Mouse (Mus musculus) midbrain, embryonic 11.5 days (tissue): ENCODE data around the gene Kifc5b. TPM values are rescaled to one million over a fixed set of nuclear protein-coding genes. Genes with fewer than 3 reads are reported as not detected.
A peak's percentile ranks its signal among the peaks of the same experiment; 100 is the strongest.

Experiments
- ATAC-seq: fragments of 200-750 bp; cut with Nextera tagmentation; 2 replicates; pipeline ENCODE4 v1.8.0; 2017; ENCODE audit warnings: moderate TSS enrichment, moderate library complexity; ENCODE audit not compliant: low FRiP score
- DNase-seq: peaks from one replicate; pipeline ENCODE4 v3.0.0; 2015; ENCODE audit warnings: low spot score; ENCODE audit errors: missing footprints
- H3K27ac ChIP-seq: fragments of 300-500 bp; sonication (generic); 2 replicates; pipeline ENCODE4 v1.5.1; 2014; ENCODE audit warnings: low read depth, low read length
- H3K27me3 ChIP-seq: fragments of 300-500 bp; sonication (generic); 2 replicates; pipeline ENCODE4 v1.6.1; 2014; ENCODE audit warnings: mild to moderate bottlenecking, low read length, moderate library complexity, mixed read lengths; ENCODE audit not compliant: control insufficient read depth, insufficient read depth
- H3K36me3 ChIP-seq: fragments of 300-500 bp; sonication (generic); 2 replicates; pipeline ENCODE4 v1.6.1; 2014; ENCODE audit warnings: mild to moderate bottlenecking, low read length, moderate library complexity, mixed read lengths; ENCODE audit not compliant: control insufficient read depth, insufficient read depth
- H3K4me1 ChIP-seq: fragments of 300-500 bp; sonication (generic); 2 replicates; pipeline ENCODE4 v1.6.1; 2014; ENCODE audit warnings: low read length; ENCODE audit not compliant: control insufficient read depth, insufficient read depth
- H3K4me2 ChIP-seq: fragments of 300-500 bp; sonication (generic); 2 replicates; pipeline ENCODE4 v1.6.1; 2014; ENCODE audit warnings: mild to moderate bottlenecking, moderate library complexity
- H3K4me3 ChIP-seq: fragments of 300-500 bp; sonication (generic); 2 replicates; pipeline ENCODE4 v1.5.1; 2014; ENCODE audit warnings: low read depth, low read length
- H3K9ac ChIP-seq: fragments of 300-500 bp; sonication (generic); 2 replicates; pipeline ENCODE4 v1.6.1; 2014; ENCODE audit warnings: low read length
- H3K9me3 ChIP-seq: fragments of 300-500 bp; sonication (generic); 2 replicates; pipeline ENCODE4 v1.6.1; 2016; ENCODE audit warnings: low read length; ENCODE audit not compliant: control insufficient read depth
- WGBS: fragments of 180-500 bp; shearing (Covaris S2); extraction: QIAGEN DNeasy Blood & Tissue Kit; methylation state at CpG from one replicate; pipeline ENCODE4 v1.1.7; 2014; 5-methylcytosine and 5-hydroxymethylcytosine counted together
- polyA plus RNA-seq: library from polyadenylated mRNA; unstranded; fragments of >200 nt; fragmentation: Nextera tagmentation; extraction: Ambion mirVana; gene quantifications from 2 replicates; pipeline ENCODE4 v1.2.1, GENCODE M21; 2014

Gene Kifc5b
- polyA plus RNA-seq: 3.8 and 6.4 TPM in 2 replicates

DNA sequence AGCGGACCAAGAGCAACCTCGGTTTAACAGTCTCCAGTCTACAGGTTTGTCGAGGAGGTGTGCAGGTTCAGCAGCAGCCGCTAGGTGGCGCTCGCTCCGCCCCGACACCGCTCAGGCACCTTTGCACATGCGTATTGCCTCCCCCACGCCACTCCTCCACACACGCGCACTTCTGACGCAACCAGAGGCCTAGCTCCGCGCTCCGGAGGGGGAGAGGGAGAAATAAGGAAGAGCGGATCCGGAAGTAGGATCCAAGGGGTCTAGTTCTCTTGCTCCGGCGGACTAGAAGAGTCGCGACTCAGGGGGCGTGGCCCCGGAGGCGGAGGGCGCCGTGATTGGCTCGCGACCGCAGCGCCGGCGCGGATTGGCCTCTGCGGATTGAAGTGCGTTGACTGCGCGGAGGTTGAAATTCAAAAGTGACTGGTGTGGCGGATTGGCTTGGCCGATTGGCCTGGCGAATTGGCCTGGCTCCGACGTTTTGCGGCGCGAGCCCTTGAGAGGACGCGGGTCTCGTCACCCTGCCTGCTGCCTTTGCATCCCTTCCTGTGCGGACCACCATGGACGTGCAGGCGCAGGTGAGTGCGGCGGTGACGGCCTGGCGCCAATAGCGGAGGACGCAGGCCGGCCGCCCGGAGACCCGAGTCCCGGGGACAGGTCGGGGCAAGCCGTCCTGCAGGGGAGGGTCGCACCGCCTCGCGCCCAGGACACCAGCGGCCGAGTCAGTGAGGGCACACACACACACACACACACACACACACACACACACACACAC, at the start of gene Kifc5b:
TSS of gene Kifc5b (plus strand) at position 381 of the 772 bp plus-strand sequence.
- under 1% methylated on average over 67 of the region's 72 CpGs for WGBS
- DNase-seq (peak; percentile 100), ATAC-seq (peak; percentile 99)
- Histone ChIP-seq H3K9me3 (no peaks in the 10 kb centered on the region), H3K27ac (no peak within 1 kb of the TSS), H3K4me1 (peaks cover 6% of the 10 kb centered on the region; the same call in 1 of the 2 replicates), H3K27me3 (no peaks in the 10 kb centered on the region), H3K36me3 (no peaks in the 10 kb centered on the region; the same call in 1 of the 2 replicates), H3K4me2 (peak within 1 kb of the TSS; percentile 48), H3K4me3 (peak within 1 kb of the TSS; percentile 65), H3K9ac (peak within 1 kb of the TSS; percentile 75)

- H3K4me3 ChIP-seq: no peak overlapping the region
- DNase-seq (no peak), ATAC-seq (no peak)
- H3K4me2 ChIP-seq: no peak overlapping the region
- no peaks in the 10 kb centered on the region for H3K9me3 ChIP-seq
- no peaks in the 10 kb centered on the region for H3K27me3 ChIP-seq
- WGBS: 35% methylated on average over 5 of the region's 5 CpGs
- H3K4me1 ChIP-seq: no peaks in the 10 kb centered on the region
- no peak overlapping the region for H3K27ac ChIP-seq
- no peak overlapping the region for H3K9ac ChIP-seq
- no peaks in the 10 kb centered on the region for H3K36me3 ChIP-seq
These were observed 48.1 kb upstream of the Kifc5b start for GRCm38 (mm10) chr17:26868756-26869155.

GRCm38 (mm10) chr17:26872870-26873269, 44.0 kb upstream of the Kifc5b start:
- Histone ChIP-seq H3K9me3 (no peaks in the 10 kb centered on the region), H3K27me3 (no peaks in the 10 kb centered on the region), H3K27ac (no peak overlapping the region), H3K4me3 (no peak overlapping the region), H3K9ac (no peak overlapping the region), H3K4me2 (no peak overlapping the region), H3K4me1 (no peaks in the 10 kb centered on the region), H3K36me3 (no peaks in the 10 kb centered on the region)
- no peak for DNase-seq
- no peak for ATAC-seq
- 80% methylated on average over 3 of the region's 3 CpGs for WGBS

DNA sequence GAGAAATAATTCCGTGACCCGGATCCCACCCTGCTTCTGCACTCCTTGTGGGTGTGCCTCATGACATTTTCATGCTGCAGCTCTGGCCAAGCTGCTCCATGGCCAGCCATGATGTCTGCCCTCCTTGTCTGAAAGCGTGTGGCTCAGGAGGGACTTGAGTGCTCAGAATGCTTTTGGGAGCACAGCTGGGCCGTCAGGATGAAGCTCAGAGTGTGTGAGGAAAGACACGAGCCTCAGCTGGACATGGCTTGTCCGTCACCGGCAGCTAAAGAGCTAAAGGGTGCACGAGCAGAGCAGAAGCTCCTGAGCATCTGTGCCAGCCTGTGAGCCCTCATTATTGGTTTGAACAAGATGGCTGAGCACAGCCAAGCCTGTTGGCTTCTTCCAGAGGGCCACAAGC, 43.4 kb upstream of the Kifc5b start:
- no peaks in the 10 kb centered on the region for H3K9me3 ChIP-seq
- H3K36me3 ChIP-seq: no peaks in the 10 kb centered on the region
- no peak for ATAC-seq
- H3K4me2 ChIP-seq: no peak overlapping the region
- H3K27me3 ChIP-seq: no peaks in the 10 kb centered on the region
- H3K27ac ChIP-seq: no peak overlapping the region
- no peak for DNase-seq
- H3K4me3 ChIP-seq: no peak overlapping the region
- 75% methylated on average over 8 of the region's 8 CpGs for WGBS
- no peak overlapping the region for H3K9ac ChIP-seq
- no peaks in the 10 kb centered on the region for H3K4me1 ChIP-seq

DNA sequence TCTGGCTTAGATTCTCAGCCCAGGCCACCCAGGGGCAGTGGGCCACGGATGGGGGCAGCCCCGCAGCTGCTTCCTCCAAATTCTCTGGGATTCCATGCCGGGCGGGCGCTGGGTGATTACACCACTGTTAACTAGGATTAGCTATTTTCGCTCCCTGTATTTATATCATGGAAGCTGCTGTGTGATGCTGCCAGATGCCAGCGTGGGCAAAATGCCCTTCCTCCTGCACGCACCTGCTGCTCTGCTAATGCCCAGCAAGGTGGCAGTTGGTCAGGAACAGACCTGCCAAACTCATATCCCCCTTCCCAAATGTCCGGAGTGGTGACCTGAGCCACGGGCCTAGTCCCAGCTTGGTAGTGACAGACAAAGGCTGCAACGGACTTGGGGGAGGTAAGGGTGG, 42.3 kb upstream of the Kifc5b start:
- Histone ChIP-seq H3K9me3 (no peaks in the 10 kb centered on the region), H3K4me1 (no peaks in the 10 kb centered on the region), H3K4me2 (no peak overlapping the region), H3K4me3 (no peak overlapping the region), H3K27ac (no peak overlapping the region), H3K27me3 (no peaks in the 10 kb centered on the region), H3K9ac (no peak overlapping the region), H3K36me3 (no peaks in the 10 kb centered on the region)
- ATAC-seq: no peak
- 71% methylated on average over 11 of the region's 11 CpGs for WGBS
- no peak for DNase-seq

DNA sequence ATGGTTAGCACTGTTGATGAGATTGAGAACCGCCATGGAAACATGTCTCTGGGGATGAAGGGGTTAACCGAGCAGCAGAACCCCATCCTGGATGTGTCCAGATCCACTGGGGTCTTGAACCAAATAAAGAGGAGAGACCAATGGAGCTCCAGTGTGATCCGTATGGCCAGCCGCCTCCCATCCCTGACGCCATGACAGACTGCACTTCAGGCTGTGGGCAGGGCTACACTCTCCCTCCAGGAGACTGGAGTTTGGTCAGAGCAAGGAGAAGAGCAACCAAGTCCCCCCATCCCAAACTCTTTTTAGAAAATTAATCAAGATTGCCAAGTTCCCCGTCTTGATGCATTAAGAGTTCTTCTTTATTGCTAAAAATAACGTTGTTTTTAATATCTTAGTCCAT, 39.0 kb upstream of the Kifc5b start:
- no peaks in the 10 kb centered on the region for H3K9me3 ChIP-seq
- no peaks in the 10 kb centered on the region for H3K4me1 ChIP-seq
- 86% methylated on average over 7 of the region's 7 CpGs for WGBS
- no peaks in the 10 kb centered on the region; the same call in 1 of the 2 replicates for H3K36me3 ChIP-seq
- H3K27me3 ChIP-seq: no peaks in the 10 kb centered on the region
- H3K4me3 ChIP-seq: no peak overlapping the region
- no peak overlapping the region for H3K27ac ChIP-seq
- no peak for DNase-seq
- no peak for ATAC-seq
- H3K4me2 ChIP-seq: no peak overlapping the region
- no peak overlapping the region for H3K9ac ChIP-seq

- H3K4me1 ChIP-seq: no peaks in the 10 kb centered on the region
- ATAC-seq: no peak
- no peak for DNase-seq
- no peak overlapping the region for H3K9ac ChIP-seq
- no peak overlapping the region for H3K27ac ChIP-seq
- H3K4me2 ChIP-seq: no peak overlapping the region
- no peaks in the 10 kb centered on the region for H3K27me3 ChIP-seq
- no peak overlapping the region for H3K4me3 ChIP-seq
- 89% methylated on average over 6 of the region's 6 CpGs for WGBS
- no peaks in the 10 kb centered on the region for H3K9me3 ChIP-seq
- H3K36me3 ChIP-seq: no peaks in the 10 kb centered on the region; the same call in 1 of the 2 replicates
These were observed 37.7 kb upstream of the Kifc5b start for GRCm38 (mm10) chr17:26879235-26879634.

GRCm38 (mm10) chr17:26882706-26883105, 34.2 kb upstream of the Kifc5b start:
- Histone ChIP-seq H3K4me3 (no peak overlapping the region), H3K9ac (no peak overlapping the region), H3K4me2 (no peak overlapping the region), H3K27me3 (peaks cover 2% of the 10 kb centered on the region; the same call in 1 of the 2 replicates), H3K9me3 (no peaks in the 10 kb centered on the region), H3K4me1 (no peaks in the 10 kb centered on the region), H3K27ac (no peak overlapping the region), H3K36me3 (no peaks in the 10 kb centered on the region; the same call in 1 of the 2 replicates)
- DNase-seq (no peak), ATAC-seq (no peak)
- 89% methylated on average over 1 of the region's 1 CpGs for WGBS

GRCm38 (mm10) chr17:26883585-26883984, 33.3 kb upstream of the Kifc5b start:
- H3K36me3 ChIP-seq: no peaks in the 10 kb centered on the region; the same call in 1 of the 2 replicates
- H3K9ac ChIP-seq: no peak overlapping the region
- H3K27ac ChIP-seq: no peak overlapping the region
- DNase-seq (no peak), ATAC-seq (no peak)
- H3K9me3 ChIP-seq: no peaks in the 10 kb centered on the region
- H3K4me3 ChIP-seq: no peak overlapping the region
- WGBS: 65% methylated on average over 6 of the region's 6 CpGs
- H3K27me3 ChIP-seq: peaks cover 2% of the 10 kb centered on the region; the same call in 1 of the 2 replicates
- no peaks in the 10 kb centered on the region for H3K4me1 ChIP-seq
- H3K4me2 ChIP-seq: no peak overlapping the region
